Mouse (Mus musculus) cerebellum, adult 2 months (tissue): ENCODE results near the gene Ccdc182.

Experiments used
- CTCF ChIP-seq: fragments of 200-500 bp; IDR thresholded peaks from 2 replicates; pipeline ENCODE4 v1.5.1; 2011; ENCODE audit warnings: low read depth, mild to moderate bottlenecking, control low read depth, low read length, moderate library complexity, borderline replicate concordance; ENCODE audit not compliant: insufficient read depth
- POLR2A ChIP-seq: fragments of 200-500 bp; IDR thresholded peaks from 2 replicates; pipeline ENCODE4 v1.6.1; 2011; ENCODE audit warnings: low read length, control low read depth, borderline replicate concordance; ENCODE audit not compliant: insufficient read depth

- TF ChIP-seq CTCF: peak; percentile 68
- no peak for TF ChIP-seq POLR2A
These were observed 2.2 kb upstream of the Ccdc182 start for GRCm38 (mm10) chr11:88291688-88292087.
